Mouse (Mus musculus): Measurements from ENCODE around the gene Pde5a. TPM values are rescaled to one million over a fixed set of nuclear protein-coding genes. Genes with fewer than 3 reads are reported as not detected.

The Pde5a gene
- total RNA-seq, 4 experiments from 2014 or later = 0.90 to 1.4 (median 1.1) TPM

DNA sequence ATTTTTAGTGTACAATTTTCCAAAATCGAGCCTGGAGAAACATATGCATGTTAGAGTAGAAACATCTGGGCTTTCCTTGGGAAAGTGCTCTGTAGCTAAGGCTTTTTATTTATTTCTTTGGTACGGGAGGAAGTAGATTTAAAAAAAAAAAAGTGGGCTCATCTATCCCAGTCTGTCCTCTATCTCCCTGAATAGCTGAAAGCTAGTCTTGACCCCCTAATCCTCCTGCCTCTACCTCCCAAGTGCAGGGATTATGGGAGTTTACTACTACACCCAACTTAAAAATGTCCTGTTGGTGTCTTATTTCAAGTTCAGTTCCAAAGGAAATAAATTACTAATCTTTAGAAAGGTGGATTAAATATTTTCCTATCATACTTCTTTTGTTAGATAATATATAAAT is 108.9 kb downstream of the Pde5a start:
- no peak for DNase-seq (ENCODE audit: low spot score in 2 of 2)

DNA sequence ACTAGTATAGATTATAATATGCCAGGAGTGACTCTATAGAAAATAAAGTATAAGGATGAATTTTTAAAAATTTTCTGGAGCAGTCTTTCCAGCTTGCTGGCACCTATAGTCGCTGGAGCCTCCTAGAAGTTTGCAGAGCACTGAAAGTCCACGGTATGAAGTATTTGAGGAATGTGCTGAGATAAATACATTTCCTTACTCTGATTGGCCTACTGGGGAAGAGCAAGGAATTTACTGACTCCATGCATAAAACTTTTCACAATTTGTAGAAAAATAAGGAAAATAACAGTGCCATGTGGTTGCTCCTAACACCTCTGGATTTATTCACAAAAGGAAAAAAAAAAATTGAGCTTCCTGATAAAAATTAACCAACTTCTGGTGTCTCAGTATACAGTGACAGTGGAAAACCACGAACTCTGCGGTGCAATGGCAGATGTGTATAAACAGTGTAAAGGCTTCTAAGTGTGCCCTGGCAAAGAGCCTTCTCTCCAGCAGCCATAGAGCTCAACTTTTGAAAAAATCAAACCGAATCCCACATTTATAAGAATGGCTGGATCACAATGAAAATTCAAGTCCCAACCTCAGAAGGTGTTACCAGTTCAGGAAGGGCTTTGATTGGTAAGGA is 119.8 kb downstream of the Pde5a start:
- DNase-seq (ENCODE audit: low spot score in 2 of 2) = no peak

DNA sequence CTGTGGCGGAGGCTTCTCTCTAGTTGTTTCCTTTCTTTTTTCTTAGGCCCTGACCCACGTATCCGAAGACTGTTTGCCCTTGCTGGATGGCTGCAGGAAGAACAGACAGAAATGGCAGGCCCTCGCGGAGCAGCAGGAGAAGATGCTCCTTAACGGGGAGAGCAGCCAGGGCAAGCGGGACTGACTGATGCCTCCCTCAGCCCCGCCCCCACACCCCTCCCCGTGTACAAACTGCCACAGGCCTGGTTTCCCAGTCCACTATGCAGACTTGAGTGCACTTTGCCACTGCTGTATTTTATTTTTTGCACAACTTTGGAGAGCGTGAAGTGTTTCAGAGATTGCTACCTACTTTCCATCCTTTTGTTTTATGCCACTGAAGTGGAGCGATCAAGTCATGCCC is 126.4 kb downstream of the Pde5a start:
- DNase-seq (ENCODE audit: low spot score in 2 of 2) = no peak

DNA sequence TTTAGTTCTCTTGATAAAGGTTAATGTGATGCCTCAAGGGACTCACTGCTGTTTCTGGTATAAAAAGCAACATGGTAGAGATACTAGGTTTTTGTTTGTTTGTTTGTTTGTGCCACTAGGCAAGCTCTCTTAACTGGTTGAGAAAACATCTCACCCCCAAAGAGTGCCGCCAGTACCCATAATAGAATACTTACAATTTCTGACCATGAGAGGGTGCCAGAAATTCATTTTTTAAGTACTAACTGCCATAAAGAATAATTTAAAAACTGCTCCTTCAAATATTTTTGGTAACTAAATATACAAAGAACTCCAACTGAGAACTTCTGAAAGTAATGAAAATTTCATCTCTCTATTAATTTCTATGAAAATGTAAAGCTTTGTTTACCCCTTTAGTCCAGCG is 131.1 kb downstream of the Pde5a start:
- DNase-seq (ENCODE audit: low spot score in 2 of 2) = no peak

DNA sequence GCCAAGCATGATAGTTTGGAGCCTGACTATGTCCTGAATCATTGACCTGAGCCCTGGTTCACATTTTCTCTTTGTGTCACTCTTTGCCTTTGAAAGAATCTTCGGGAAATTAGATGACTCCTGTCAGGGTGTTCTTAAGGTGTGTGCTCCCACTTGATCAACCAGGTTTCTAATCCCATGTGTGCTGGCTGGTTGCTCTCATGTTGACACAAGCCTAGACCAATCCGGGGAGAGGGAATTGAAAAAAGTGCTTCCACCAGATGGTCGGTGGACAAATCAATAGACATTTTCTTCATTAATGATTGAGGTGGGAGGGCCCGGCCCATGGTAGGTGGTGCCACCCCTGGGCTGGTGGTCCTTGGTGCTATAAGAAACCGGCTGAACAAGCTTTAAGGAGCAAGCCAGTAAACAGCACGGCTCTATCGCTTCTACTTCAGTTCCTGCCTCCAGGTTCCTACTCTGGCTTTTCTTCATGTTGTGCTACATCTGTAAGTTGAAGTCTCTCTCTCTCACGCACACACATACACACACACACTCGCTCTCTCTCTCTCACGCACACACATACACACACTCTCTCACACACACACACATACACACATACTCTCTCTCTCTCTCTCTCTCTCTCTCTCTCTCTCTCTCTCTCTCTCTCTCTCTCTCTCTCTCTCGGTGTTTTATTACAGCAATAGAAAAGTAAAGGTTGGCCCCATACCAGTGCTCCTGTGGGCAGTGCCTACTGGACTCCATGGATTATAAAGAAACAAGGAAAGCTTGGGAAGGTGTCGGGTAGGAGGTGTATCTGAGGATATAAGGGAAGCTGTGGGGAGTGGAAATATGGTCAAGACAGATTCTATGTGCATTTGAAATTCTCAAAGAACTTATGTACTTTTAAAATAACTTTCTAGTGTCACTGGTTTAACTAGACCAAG is 132.1 kb downstream of the Pde5a start:
- no peak for DNase-seq (ENCODE audit: low spot score in 2 of 2)

DNA sequence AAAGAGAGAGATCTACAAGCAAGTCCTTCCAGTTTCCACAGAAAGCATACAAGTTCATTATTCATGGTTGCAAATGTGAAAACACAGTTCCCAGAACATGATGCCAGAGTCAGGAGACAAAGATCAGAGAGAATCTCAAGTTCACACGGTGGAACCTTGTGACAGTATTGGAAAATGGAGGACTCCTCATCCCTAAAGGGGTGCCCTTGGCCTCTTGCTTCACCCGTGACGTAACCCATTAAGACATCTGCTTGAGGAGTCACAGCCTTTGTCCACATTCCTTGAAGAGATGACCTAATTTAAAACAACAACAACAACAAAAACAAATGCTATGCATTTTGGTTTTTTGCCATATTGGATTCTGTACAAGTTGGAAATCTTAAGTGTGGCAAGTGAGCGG is 136.3 kb downstream of the Pde5a start:
- no peak for DNase-seq (ENCODE audit: low spot score in 2 of 2)

DNA sequence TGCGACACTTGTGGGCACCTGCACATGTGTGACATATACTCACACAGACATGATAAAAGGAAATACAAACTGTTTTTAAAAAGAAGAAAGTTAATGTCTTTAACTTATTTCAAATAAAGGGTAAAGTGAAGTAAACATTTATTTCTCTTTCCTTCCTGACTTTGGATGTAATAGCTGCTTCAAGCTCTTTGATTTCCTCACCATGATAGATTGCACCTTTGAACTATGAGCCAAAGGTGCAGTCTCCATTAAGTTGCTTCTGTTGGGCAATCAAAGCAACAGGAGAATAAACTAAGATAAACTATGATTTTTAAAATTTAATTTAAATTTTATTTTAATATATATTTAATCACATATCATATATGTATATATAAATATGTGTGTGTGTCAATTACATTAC is 139.5 kb downstream of the Pde5a start:
- no peak for DNase-seq (ENCODE audit: low spot score in 2 of 2)

DNA sequence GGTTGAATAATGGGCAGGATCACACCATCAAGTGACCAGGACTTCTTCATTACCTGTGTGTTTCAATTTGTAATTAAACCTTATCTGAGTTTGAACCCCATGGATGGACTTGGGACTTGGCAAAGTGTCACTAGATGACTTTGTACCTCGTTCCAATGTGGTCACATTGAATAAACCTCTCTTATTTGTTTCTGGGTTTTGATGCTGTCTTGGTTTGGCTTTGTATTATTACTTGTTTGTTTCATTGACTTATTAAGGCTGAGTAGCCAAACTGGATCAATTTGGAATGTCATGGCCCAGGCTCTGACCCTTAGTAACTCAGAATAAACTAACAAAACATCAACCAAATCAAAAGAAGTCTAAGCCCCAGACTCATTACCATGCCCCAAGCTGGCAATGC is 142.8 kb downstream of the Pde5a start:
- no peak for DNase-seq (ENCODE audit: low spot score in 2 of 2)

DNA sequence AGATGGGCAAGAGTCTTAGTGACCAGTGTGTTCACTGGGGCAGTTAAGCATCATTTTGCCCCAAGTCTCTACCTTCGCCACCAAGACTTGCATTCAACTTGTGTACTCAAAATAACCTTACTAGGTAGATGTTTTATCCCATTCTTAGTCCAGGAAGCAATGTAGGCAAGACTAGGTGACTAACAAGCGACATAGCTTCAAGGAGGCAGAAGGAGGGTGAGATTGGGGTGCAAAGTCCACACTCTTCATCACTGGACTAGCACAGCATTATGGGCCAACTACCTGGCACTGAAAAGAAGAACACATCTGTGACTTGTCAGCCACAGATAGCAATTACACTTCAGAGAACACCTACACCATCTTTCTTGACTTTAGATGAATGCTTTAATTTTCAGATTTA is 148.1 kb downstream of the Pde5a start:
- no peak for DNase-seq (ENCODE audit: low spot score in 2 of 2)

DNA sequence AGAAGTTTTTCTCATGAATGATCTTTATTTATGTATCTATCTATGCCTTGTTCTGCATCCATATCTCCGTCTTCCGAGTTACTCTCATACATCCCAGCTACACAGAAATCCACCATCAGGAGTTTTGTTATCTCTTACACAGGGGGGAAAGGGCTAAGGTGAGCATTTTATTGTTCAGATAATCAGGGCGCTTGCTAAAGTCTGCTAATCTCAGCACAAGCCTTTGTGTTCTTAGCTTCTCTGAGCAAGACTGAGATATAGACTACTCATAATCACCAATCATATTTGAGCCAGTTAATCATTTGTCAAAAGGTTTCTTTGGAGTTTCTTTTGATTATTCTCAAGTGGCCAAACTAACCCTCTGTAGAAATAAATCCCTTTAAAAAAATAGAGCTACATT is 148.8 kb downstream of the Pde5a start:
- no peak for DNase-seq (ENCODE audit: low spot score in 2 of 2)

DNA sequence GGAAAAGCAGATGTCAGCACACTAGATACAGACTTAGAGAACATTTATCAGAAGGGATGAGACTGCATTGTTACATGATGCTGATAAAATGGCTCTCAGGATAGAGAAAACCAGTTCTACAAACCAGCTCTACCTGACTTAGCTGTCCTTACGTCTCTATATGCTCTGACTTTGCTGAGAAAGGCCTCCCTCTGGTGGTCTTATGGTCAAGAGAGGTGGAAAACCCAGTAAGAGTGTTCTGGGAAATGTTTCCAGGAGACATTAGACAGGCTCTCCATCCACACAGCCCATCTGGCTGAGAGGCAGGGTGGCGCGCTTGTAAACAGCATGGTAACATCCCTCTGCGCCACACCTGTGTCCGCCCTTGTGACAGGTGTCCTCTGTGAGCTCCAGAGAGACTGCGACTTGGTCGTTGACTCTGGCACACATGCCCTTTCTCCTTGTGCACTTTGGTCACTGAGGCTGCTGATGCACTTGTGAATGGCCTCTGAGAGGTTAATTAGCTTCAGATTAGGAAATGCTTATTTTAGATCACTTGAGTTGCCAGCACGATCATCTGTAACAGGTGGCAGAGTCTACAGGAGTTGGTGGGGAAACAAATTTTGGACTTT is 150.1 kb downstream of the Pde5a start:
- DNase-seq (ENCODE audit: low spot score in 2 of 2) = no peak

DNA sequence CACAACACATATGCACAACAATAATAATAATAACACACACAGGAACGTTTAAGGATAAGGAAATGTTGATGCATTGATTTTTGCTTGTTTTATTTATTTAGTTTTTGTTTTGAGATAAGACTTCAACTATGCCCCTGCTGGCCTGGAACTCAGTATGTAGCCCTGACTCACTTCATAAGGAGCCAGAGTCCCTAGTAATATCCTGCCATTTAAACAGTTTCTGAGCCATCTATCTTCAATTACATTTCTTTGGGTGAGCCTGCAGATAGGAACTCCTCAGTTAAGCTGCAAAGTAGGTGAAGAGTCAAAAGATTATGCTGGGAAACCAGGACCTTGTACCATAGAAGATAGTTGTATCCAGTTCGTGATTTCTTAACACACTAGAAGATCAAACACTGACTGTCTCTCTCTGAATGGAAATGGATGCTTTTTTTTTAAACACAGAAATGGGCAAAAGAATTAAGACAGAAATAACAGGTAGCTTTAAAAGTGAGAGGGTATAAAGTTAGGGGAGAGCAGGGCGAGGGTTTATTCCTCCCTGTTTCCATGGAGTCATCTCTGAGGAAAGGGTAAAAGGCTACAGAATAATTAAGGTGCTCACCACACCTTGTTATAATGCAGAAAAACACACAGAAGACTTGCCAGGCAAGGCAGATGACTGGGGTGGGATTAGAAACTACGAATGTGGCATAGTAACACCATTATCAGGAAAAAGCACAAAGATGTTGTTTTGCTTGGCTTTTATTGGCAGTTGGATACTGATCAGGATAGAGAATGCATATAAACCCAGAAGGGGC is 159.0 kb downstream of the Pde5a start:
- DNase-seq (ENCODE audit: low spot score in 2 of 2) = no peak

DNA sequence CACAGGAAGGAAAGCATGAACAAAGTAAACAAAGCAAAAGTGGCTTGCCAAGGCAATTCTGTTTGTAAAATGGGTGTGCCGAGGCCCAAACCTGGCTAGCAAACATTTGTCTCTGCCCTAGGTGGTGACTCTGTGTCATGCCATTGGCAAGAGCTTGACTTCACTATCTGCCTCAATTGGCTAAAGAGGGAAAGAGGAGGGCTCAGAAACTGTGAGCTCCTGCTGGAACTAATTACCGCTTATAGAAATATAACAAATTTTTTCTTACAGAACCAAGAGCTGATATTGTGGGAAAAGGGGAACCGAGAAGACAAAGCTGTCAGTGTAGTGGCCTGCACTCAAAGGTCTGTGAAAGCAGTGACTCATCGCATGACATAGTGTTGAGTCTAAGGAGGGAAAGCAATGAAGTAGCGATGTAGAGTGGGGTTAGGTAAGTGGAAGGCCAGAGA is 159.6 kb downstream of the Pde5a start:
- DNase-seq (ENCODE audit: low spot score in 2 of 2) = no peak

DNA sequence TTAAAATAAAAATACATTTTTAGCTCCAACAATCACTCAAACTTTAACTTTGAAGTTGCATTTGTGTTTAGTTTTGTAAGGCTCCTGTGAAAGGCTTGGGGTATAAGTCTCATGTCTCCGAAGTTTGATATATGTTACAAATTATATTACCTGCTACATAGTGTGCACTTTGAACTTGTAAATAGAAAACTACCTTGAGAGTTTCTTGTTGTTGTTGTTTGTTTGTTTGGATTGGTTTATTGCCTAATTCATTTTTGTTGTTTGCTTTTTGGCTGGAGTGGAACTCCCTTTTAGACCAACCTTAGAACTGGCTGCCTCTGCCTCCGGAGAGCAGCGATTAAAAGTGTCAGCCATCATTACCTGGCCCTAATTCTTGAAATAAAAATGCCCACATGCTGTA is 166.0 kb downstream of the Pde5a start, which contains the start of gene Fabp2:
Gene Fabp2 (plus strand): TSS at position 301 of the 400 bp plus-strand sequence.
- DNase-seq (ENCODE audit: low spot score in 2 of 2) = no peak

DNA sequence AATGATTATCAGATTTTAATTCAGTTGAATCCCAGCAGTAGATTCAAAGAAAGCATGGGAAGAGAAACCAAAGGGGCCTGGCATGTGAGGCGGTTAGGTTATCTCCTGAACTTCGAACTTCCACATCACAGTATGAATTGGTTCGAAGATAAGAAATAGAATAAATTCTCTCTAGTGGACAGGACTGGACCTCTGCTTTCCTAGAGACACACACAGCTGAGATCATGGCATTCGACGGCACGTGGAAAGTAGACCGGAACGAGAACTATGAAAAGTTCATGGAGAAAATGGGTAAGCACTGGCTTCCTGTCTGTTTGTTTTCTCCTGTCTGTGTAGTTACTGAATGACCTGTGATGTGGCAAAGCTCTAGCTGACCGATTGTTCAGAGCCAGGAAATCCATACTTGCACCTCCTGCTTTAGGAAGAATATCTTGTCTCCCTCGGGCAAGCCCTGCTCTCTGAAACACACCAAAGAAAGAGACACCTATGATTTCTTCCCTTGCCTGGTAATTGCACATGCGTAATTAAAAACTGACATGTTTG is 166.5 kb downstream of the Pde5a start:
- DNase-seq (ENCODE audit: low spot score in 2 of 2) = no peak

DNA sequence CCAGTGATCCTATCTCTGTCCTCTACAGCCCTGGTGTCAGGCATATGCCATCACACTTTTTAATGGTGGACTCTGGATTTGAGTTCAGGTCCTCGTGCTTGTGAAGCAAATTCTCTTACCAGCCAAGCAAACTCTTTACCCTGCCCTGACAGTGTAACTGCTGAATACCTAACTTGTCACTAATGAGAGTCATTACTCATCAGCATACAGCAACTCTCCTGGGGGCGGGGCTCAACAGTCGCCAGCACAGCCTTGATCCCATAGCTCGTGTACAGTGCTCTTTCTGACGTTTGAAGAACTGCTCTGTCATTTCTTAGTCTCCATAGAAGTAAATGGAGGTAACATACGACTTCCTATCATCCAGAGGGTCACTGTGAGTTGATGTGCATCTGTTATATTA is 169.5 kb downstream of the Pde5a start:
- DNase-seq (ENCODE audit: low spot score in 2 of 2) = no peak

DNA sequence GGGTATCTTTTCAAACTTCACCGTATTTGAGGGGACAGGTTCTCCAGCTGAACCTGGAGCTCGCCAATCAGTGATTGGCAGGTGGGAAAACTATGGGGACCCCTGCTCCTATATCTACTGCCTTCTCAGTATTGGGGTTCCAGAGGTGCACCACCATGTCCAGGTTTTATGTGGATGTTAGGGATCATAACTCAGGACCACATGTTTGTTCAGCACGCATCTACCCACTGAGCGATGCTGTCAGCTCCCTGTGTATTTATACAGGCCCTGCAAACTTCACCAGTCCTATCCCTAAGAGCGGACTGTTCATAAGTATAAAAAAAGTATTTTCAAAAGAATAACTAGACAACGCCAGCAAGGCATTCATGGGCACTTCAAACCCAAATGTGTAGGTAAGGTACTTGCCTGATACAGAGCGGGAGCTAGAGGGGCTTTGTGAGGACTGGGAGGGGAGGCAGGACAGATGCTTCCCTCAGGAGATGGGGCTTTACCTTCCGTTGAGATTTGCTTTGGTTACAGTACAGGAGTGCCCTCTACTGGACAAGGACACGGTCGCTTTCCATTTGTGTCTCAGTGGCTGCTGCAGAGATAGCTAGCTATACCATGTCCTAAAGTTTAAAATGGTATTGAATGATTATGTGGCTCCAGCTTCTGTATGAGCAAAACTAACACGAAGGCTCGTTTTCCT is 175.1 kb downstream of the Pde5a start:
- no peak for DNase-seq (ENCODE audit: low spot score in 2 of 2)

DNA sequence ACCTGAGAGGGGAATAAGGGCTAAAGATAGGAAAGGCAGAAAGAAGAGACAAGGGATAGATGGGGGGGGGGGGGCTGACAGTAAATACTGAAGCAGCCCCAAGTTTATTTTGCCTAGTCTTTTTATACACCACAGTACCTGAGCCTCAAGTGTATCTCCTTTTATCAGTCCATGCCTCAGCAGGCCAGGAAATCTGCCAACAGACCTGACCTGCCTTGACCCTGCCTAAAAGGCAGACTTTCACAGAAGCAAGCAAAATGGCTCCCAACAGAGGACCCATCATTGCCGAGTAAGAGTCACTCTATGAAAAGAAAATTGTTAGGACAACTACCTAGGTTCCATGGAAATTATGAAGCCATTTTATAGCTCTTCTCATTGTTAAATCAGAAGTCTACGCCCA is 179.1 kb downstream of the Pde5a start:
- DNase-seq (ENCODE audit: low spot score in 2 of 2) = no peak

Data from gastrocnemius, adult 8-10 months (tissue).